Mouse (Mus musculus): ENCODE measurements around the gene Tmem80.

- TF ChIP-seq POLR2A (IDR thresholded peaks at IDR 0.05; ENCODE audit: low read depth, low read length) (no peak), UBTF (IDR thresholded peaks at IDR 0.05; ENCODE audit: low read depth, low read length) (no peak), E2F4 (IDR thresholded peaks at IDR 0.05; ENCODE audit: insufficient replicate concordance, low read depth, low read length) (no peak), USF2 (conservative IDR thresholded peaks at IDR 0.05; ENCODE audit: low read depth, low read length) (no peak), TBP (conservative IDR thresholded peaks at IDR 0.05; ENCODE audit: low read depth, low read length) (no peak), KAT2A (IDR thresholded peaks at IDR 0.05; ENCODE audit: insufficient replicate concordance, low read length) (no peak)
These were observed 46.9 kb downstream of the Tmem80 start for GRCm38 (mm10) chr7:141374399-141374798.

All from CH12.LX (cell line).